ENCODE assay signal across 18 mouse cellular contexts in genomic region chr8:128404876-128405275, GRCm38 (mm10). TPM values are rescaled to one million over a fixed set of nuclear protein-coding genes. Genes with fewer than 3 reads are reported as not detected.
DNase-seq lines count a peak whose midpoint lies in the region; ATAC-seq and TF ChIP-seq lines count a peak whose summit lies in the region.
"Had no signal": no experiment of that assay in that cellular context is flagged by ENCODE, and none has a peak within 500 bp of the region (broad histone marks: within the 10 kb centered on the region; RNA-seq: fewer than 3 reads in every experiment).

No protein-coding gene starts in this region.

- H3K4me2 ChIP-seq in forebrain, embryonic 11.5 days (ENCODE audit: low read depth, low read length, severe bottlenecking), result no peak overlapping the region
- no peak overlapping the region for H3K4me2 ChIP-seq in forebrain, postnatal 0 days (ENCODE audit: low read depth)
- no peak overlapping the region for H3K4me2 ChIP-seq in kidney, embryonic 14.5 days (replicated peaks; ENCODE audit: low read depth, low read length)
- no peak overlapping the region for H3K4me2 ChIP-seq in neural tube, embryonic 11.5 days (ENCODE audit: low read depth)
- H3K4me2 ChIP-seq: embryonic facial prominence, embryonic 12.5 days; hindbrain, embryonic 15.5 days; midbrain, embryonic 11.5 days had no signal

- DNase-seq in forebrain, embryonic 11.5 days (ENCODE audit: low spot score), result peak; percentile 54
- no peak for DNase-seq in forebrain, postnatal 0 days
- peak; percentile 40 for DNase-seq in kidney, adult 9 months
- DNase-seq in neural tube, embryonic 11.5 days (ENCODE audit: low spot score), result no peak
- no peak for DNase-seq in neural tube, embryonic 10.5 days (ENCODE audit: extremely low spot score, low spot score)
- DNase-seq in kidney, postnatal 36 days, result peak; percentile 40 to 76
- no peak for DNase-seq in layer of hippocampus, postnatal 10 days (ENCODE audit: low spot score in 2 of 2)
- DNase-seq: cerebellum, adult 11-12 months; gastrocnemius, postnatal 14 days; liver, postnatal 0 days; thymus, postnatal 25 days had no signal

- H3K4me3 ChIP-seq in forebrain, embryonic 11.5 days (ENCODE audit: low read depth, low read length), result no peak overlapping the region
- no peak overlapping the region for H3K4me3 ChIP-seq in forebrain, postnatal 0 days (ENCODE audit: low read depth, low read length)
- no peak overlapping the region for H3K4me3 ChIP-seq in kidney, embryonic 14.5 days (ENCODE audit: low read length)
- no peak overlapping the region for H3K4me3 ChIP-seq in neural tube, embryonic 11.5 days (ENCODE audit: low read depth, low read length)
- H3K4me3 ChIP-seq: embryonic facial prominence, embryonic 12.5 days; hindbrain, embryonic 15.5 days had no signal

- no peak overlapping the region for H3K27ac ChIP-seq in forebrain, embryonic 11.5 days (ENCODE audit: low read depth, low read length)
- no peak overlapping the region for H3K27ac ChIP-seq in forebrain, postnatal 0 days (ENCODE audit: low read depth, low read length)
- H3K27ac ChIP-seq in kidney, embryonic 14.5 days (ENCODE audit: low read depth, low read length), result no peak overlapping the region
- 0 out of 2 replicates have a peak overlapping the region, but pooled peaks have one; percentile 27 for H3K27ac ChIP-seq in neural tube, embryonic 11.5 days (ENCODE audit: low read depth, low read length)
- H3K27ac ChIP-seq: embryonic facial prominence, embryonic 12.5 days; hindbrain, embryonic 15.5 days; macrophage had no signal

- no peak for TF ChIP-seq CTCF in forebrain, postnatal 0 days (IDR thresholded peaks at IDR 0.05; ENCODE audit: low read depth)

- no peaks in the 10 kb centered on the region for H3K9me3 ChIP-seq in forebrain, embryonic 11.5 days (ENCODE audit: control insufficient read depth, low read length)
- H3K9me3 ChIP-seq in forebrain, postnatal 0 days (ENCODE audit: low read length), result no peaks in the 10 kb centered on the region
- H3K9me3 ChIP-seq in kidney, embryonic 14.5 days (ENCODE audit: control insufficient read depth, low read length), result no peaks in the 10 kb centered on the region
- H3K9me3 ChIP-seq in neural tube, embryonic 11.5 days (ENCODE audit: control insufficient read depth, low read length), result no peaks in the 10 kb centered on the region
- H3K9me3 ChIP-seq: embryonic facial prominence, embryonic 12.5 days; hindbrain, embryonic 15.5 days had no signal

- no peak overlapping the region for H3K9ac ChIP-seq in forebrain, embryonic 11.5 days (ENCODE audit: low read length)
- H3K9ac ChIP-seq in forebrain, postnatal 0 days, result no peak overlapping the region
- no peak overlapping the region for H3K9ac ChIP-seq in kidney, embryonic 14.5 days (ENCODE audit: low read depth, low read length)
- H3K9ac ChIP-seq in neural tube, embryonic 11.5 days (ENCODE audit: low read length), result no peak overlapping the region
- H3K9ac ChIP-seq: embryonic facial prominence, embryonic 12.5 days; hindbrain, embryonic 15.5 days; liver, postnatal 0 days had no signal

- WGBS in forebrain, embryonic 11.5 days, result 82% methylated on average over 2 of the region's 2 CpGs
- 41% methylated on average over 2 of the region's 2 CpGs for WGBS in forebrain, postnatal 0 days
- WGBS in kidney, embryonic 14.5 days, result 74% methylated on average over 2 of the region's 2 CpGs
- WGBS in neural tube, embryonic 11.5 days, result 70% methylated on average over 2 of the region's 2 CpGs

- H3K36me3 ChIP-seq in forebrain, embryonic 11.5 days (ENCODE audit: control insufficient read depth, insufficient read depth, low read length), result no peaks in the 10 kb centered on the region
- no peaks in the 10 kb centered on the region for H3K36me3 ChIP-seq in forebrain, postnatal 0 days (ENCODE audit: insufficient read depth)
- no peaks in the 10 kb centered on the region for H3K36me3 ChIP-seq in kidney, embryonic 14.5 days (ENCODE audit: control insufficient read depth, insufficient read depth, low read length)
- no peaks in the 10 kb centered on the region for H3K36me3 ChIP-seq in neural tube, embryonic 11.5 days (ENCODE audit: control insufficient read depth, insufficient read depth, low read length)
- H3K36me3 ChIP-seq: embryonic facial prominence, embryonic 12.5 days; hindbrain, embryonic 15.5 days had no signal

- no peak for ATAC-seq in forebrain, embryonic 11.5 days (replicated peaks; ENCODE audit: low FRiP score)
- no peak for ATAC-seq in forebrain, postnatal 0 days
- no peak for ATAC-seq in kidney, embryonic 14.5 days (ENCODE audit: low FRiP score, low TSS enrichment)
- ATAC-seq in neural tube, embryonic 11.5 days (ENCODE audit: insufficient read depth, low FRiP score, low TSS enrichment), result no peak
- ATAC-seq: activated CD4-positive, CD25-positive, alpha-beta regulatory T cell, adult 4 months; liver, postnatal 0 days; Patski had no signal

- no peaks in the 10 kb centered on the region for H3K4me1 ChIP-seq in forebrain, embryonic 11.5 days (replicated peaks; ENCODE audit: control insufficient read depth, insufficient read depth, low read length)
- no peaks in the 10 kb centered on the region for H3K4me1 ChIP-seq in forebrain, postnatal 0 days (ENCODE audit: insufficient read depth)
- H3K4me1 ChIP-seq in kidney, embryonic 14.5 days (ENCODE audit: control insufficient read depth, insufficient read depth, low read length), result no peaks in the 10 kb centered on the region
- H3K4me1 ChIP-seq in neural tube, embryonic 11.5 days (ENCODE audit: control insufficient read depth, insufficient read depth, low read length), result no peaks in the 10 kb centered on the region
- H3K4me1 ChIP-seq: embryonic facial prominence, embryonic 12.5 days; hindbrain, embryonic 15.5 days had no signal

- no peaks in the 10 kb centered on the region for H3K27me3 ChIP-seq in forebrain, embryonic 11.5 days (ENCODE audit: control insufficient read depth, insufficient read depth, low read length)
- no peaks in the 10 kb centered on the region for H3K27me3 ChIP-seq in forebrain, postnatal 0 days (ENCODE audit: insufficient read depth, low read length)
- no peaks in the 10 kb centered on the region for H3K27me3 ChIP-seq in kidney, embryonic 14.5 days (ENCODE audit: control insufficient read depth, insufficient read depth, low read length)
- no peaks in the 10 kb centered on the region for H3K27me3 ChIP-seq in neural tube, embryonic 11.5 days (ENCODE audit: control insufficient read depth, insufficient read depth, low read length)
- H3K27me3 ChIP-seq: embryonic facial prominence, embryonic 12.5 days; hindbrain, embryonic 15.5 days; Patski had no signal

RNA-seq across cellular contexts. Expression of gene Nrp1, which starts 46.5 kb away (rescaled TPM):
- polyA plus RNA-seq in forebrain, embryonic 11.5 days (2014; fragmentation: Nextera tagmentation; extraction: Ambion mirVana), result 28.0 and 28.3 TPM in 2 replicates
- 79.9 and 93.3 TPM in 2 replicates for total RNA-seq in forebrain, postnatal 0 days (2014; rRNA removed)
- polyA plus RNA-seq in forebrain, postnatal 0 days (2015; fragmentation: Nextera tagmentation; extraction: Ambion mirVana), result 49.0 and 87.1 TPM in 2 replicates
- polyA plus RNA-seq in kidney, embryonic 14.5 days (2014; fragmentation: Nextera tagmentation; extraction: Ambion mirVana), result 77.1 and 113 TPM in 2 replicates
- polyA plus RNA-seq in neural tube, embryonic 11.5 days (2014; fragmentation: Nextera tagmentation; extraction: Ambion mirVana), result 71.6 and 84.3 TPM in 2 replicates
- total RNA-seq in layer of hippocampus, postnatal 10 days (2021), result 100 to 1,000 TPM; 157 to 165 TPM

Comparison
In these comparisons a context has a peak if more than half of its experiments do, and no peak if none do; other contexts are left out.
1. DNase-seq: peak in forebrain, embryonic 11.5 days (single experiment), kidney, adult 9 months (single experiment) and kidney, postnatal 36 days (2 of 2); none in forebrain, postnatal 0 days (single experiment), neural tube, embryonic 11.5 days (single experiment), neural tube, embryonic 10.5 days (single experiment) and layer of hippocampus, postnatal 10 days (0 of 2).